Mouse (Mus musculus): ENCODE results near the gene Acvr1.

Gene Acvr1

GRCm38 (mm10) chr2:58557045-58557845 is 9.7 kb downstream of the Acvr1 start:
- DNase-seq (ENCODE audit: low read depth, low spot score) = no peak

GRCm38 (mm10) chr2:58552296-58552695 is 14.7 kb downstream of the Acvr1 start:
- no peak for DNase-seq (ENCODE audit: low read depth, low spot score)

GRCm38 (mm10) chr2:58551866-58552265 is 15.1 kb downstream of the Acvr1 start:
- no peak for DNase-seq (ENCODE audit: low read depth, low spot score)

- DNase-seq (ENCODE audit: low read depth, low spot score) = no peak
Measured at GRCm38 (mm10) chr2:58550488-58550887, 16.5 kb downstream of the Acvr1 start.

- DNase-seq (ENCODE audit: low read depth, low spot score) = no peak
Measured at GRCm38 (mm10) chr2:58549960-58550359, 17.0 kb downstream of the Acvr1 start.

GRCm38 (mm10) chr2:58548943-58549342 is 18.0 kb downstream of the Acvr1 start:
- no peak for DNase-seq (ENCODE audit: low read depth, low spot score)

GRCm38 (mm10) chr2:58546264-58546663 is 20.7 kb downstream of the Acvr1 start:
- DNase-seq (ENCODE audit: low read depth, low spot score) = no peak

- no peak for DNase-seq (ENCODE audit: low read depth, low spot score)
Measured at GRCm38 (mm10) chr2:58544368-58544767, 22.6 kb downstream of the Acvr1 start.

- DNase-seq (ENCODE audit: low read depth, low spot score) = no peak
Measured at GRCm38 (mm10) chr2:58543252-58543651, 23.7 kb downstream of the Acvr1 start.

- no peak for DNase-seq (ENCODE audit: low read depth, low spot score)
Measured at GRCm38 (mm10) chr2:58538196-58538595, 28.8 kb downstream of the Acvr1 start.

GRCm38 (mm10) chr2:58536796-58537195 is 30.2 kb downstream of the Acvr1 start:
- DNase-seq (ENCODE audit: low read depth, low spot score) = no peak

GRCm38 (mm10) chr2:58535233-58535632 is 31.7 kb downstream of the Acvr1 start:
- DNase-seq (ENCODE audit: low read depth, low spot score) = no peak

GRCm38 (mm10) chr2:58534379-58534778 is 32.6 kb downstream of the Acvr1 start:
- no peak for DNase-seq (ENCODE audit: low read depth, low spot score)

- no peak for DNase-seq (ENCODE audit: low read depth, low spot score)
Measured at GRCm38 (mm10) chr2:58533521-58534001, 33.4 kb downstream of the Acvr1 start.

GRCm38 (mm10) chr2:58532260-58532850 is 34.6 kb downstream of the Acvr1 start:
- no peak for DNase-seq (ENCODE audit: low read depth, low spot score)

GRCm38 (mm10) chr2:58530521-58530920 is 36.4 kb downstream of the Acvr1 start:
- no peak for DNase-seq (ENCODE audit: low read depth, low spot score)

GRCm38 (mm10) chr2:58529860-58530440 is 37.0 kb downstream of the Acvr1 start:
- DNase-seq (ENCODE audit: low read depth, low spot score) = no peak

GRCm38 (mm10) chr2:58529384-58529783 is 37.6 kb downstream of the Acvr1 start:
- DNase-seq (ENCODE audit: low read depth, low spot score) = no peak

GRCm38 (mm10) chr2:58527786-58528185 is 39.2 kb downstream of the Acvr1 start:
- DNase-seq (ENCODE audit: low read depth, low spot score) = no peak

GRCm38 (mm10) chr2:58524356-58524755 is 42.6 kb downstream of the Acvr1 start:
- DNase-seq (ENCODE audit: low read depth, low spot score) = no peak

GRCm38 (mm10) chr2:58523894-58524293 is 43.1 kb downstream of the Acvr1 start:
- no peak for DNase-seq (ENCODE audit: low read depth, low spot score)

GRCm38 (mm10) chr2:58523097-58523496 is 43.9 kb downstream of the Acvr1 start:
- DNase-seq (ENCODE audit: low read depth, low spot score) = no peak

- DNase-seq (ENCODE audit: low read depth, low spot score) = no peak
Measured at GRCm38 (mm10) chr2:58521621-58522020, 45.3 kb downstream of the Acvr1 start.
